ENCODE assay signal across 19 mouse cellular contexts in genomic region chr7:30025358-30025757, GRCm38 (mm10). TPM values are rescaled to one million over a fixed set of nuclear protein-coding genes. Genes with fewer than 3 reads are reported as not detected.
DNase-seq lines count a peak whose midpoint lies in the region; ATAC-seq and TF ChIP-seq lines count a peak whose summit lies in the region.
"Had no signal": no experiment of that assay in that cellular context is flagged by ENCODE, and none has a peak within 500 bp of the region (broad histone marks: within the 10 kb centered on the region; RNA-seq: fewer than 3 reads in every experiment).

No protein-coding gene starts in this region.

- peaks cover 73% of the 10 kb centered on the region for H3K36me3 ChIP-seq in kidney, embryonic 15.5 days

- no peak overlapping the region for H3K9ac ChIP-seq in kidney, embryonic 15.5 days
- H3K9ac ChIP-seq: hindbrain, embryonic 12.5 days had no signal

- peak; percentile 46 for TF ChIP-seq CTCF in gastrocnemius, adult 2 months (IDR thresholded peaks at IDR 0.05)

- H3K4me1 ChIP-seq in kidney, embryonic 15.5 days, result no peaks in the 10 kb centered on the region
- H3K4me1 ChIP-seq: hindbrain, embryonic 12.5 days had no signal

- no peaks in the 10 kb centered on the region for H3K9me3 ChIP-seq in kidney, embryonic 15.5 days (replicated peaks)
- H3K9me3 ChIP-seq: hindbrain, embryonic 12.5 days had no signal

- intact Hi-C loops in gastrocnemius, adult 2 months (cut with DNase I), result loop anchor here (5.0 kb wide), 1 partner anchor 62 kb away; no protein-coding TSS in a partner anchor

- H3K4me2 ChIP-seq in kidney, embryonic 15.5 days, result no peak overlapping the region
- H3K4me2 ChIP-seq: hindbrain, embryonic 12.5 days had no signal

- H3K27me3 ChIP-seq in kidney, embryonic 15.5 days, result no peaks in the 10 kb centered on the region
- H3K27me3 ChIP-seq: hindbrain, embryonic 12.5 days had no signal

- DNase-seq in gastrocnemius, adult 2 months, result no peak
- no peak for DNase-seq in gastrocnemius, adult 8-10 months (ENCODE audit: low spot score in 2 of 2)
- DNase-seq in kidney, adult 11 months, result no peak
- DNase-seq in retina, postnatal 1 day, result peak; percentile 16
- DNase-seq in retina, embryonic 14.5 days (ENCODE audit: low spot score), result no peak
- DNase-seq in naive thymus-derived CD4-positive, alpha-beta T cell, adult 2 months (ENCODE audit: low read depth), result peak; percentile 20
- no peak for DNase-seq in ovary, postnatal 10 days (ENCODE audit: low spot score)
- DNase-seq: adrenal gland, postnatal 25 days; B cell, adult 2 months; cerebellum, adult 9-10 months; gastrocnemius, postnatal 10 days; kidney, adult 8-10 months; right cerebral cortex, postnatal 14 days; thymus, adult 2 months had no signal

- no peak overlapping the region for H3K27ac ChIP-seq in gastrocnemius, adult 2 months
- H3K27ac ChIP-seq in kidney, embryonic 15.5 days, result no peak overlapping the region
- H3K27ac ChIP-seq: hindbrain, embryonic 12.5 days; layer of hippocampus, adult 2 months had no signal

- no peak overlapping the region for H3K4me3 ChIP-seq in gastrocnemius, adult 2 months
- no peak overlapping the region for H3K4me3 ChIP-seq in kidney, embryonic 15.5 days (replicated peaks)
- H3K4me3 ChIP-seq: erythroblast, embryonic 14.5 days; hindbrain, embryonic 12.5 days; layer of hippocampus, adult 2 months had no signal

- ATAC-seq in kidney, embryonic 15.5 days (replicated peaks; ENCODE audit: low FRiP score), result 0 out of 2 replicates have a peak, but pooled peaks have one; percentile 15
- ATAC-seq: forebrain, embryonic 16.5 days had no signal

- WGBS in kidney, embryonic 15.5 days, result 70% methylated on average over 5 of the region's 5 CpGs

RNA-seq across cellular contexts. Expression of gene Zfp14, which starts 25.8 kb away (rescaled TPM):
- 1 to 10 TPM; 1.8 to 2.1 TPM for total RNA-seq in gastrocnemius, adult 2 months (2021)
- 1 to 10 TPM; 1.2 to 2.1 (median 1.6) TPM for total RNA-seq in gastrocnemius, adult 8-10 months (2022)
- 3.0 and 4.0 TPM in 2 replicates for polyA plus RNA-seq in kidney, embryonic 15.5 days (2015; fragmentation: Nextera tagmentation; extraction: Ambion mirVana)
- polyA plus RNA-seq: erythroblast, embryonic 14.5 days had no signal

RNA-seq across cellular contexts. Expression of gene Zfp568, which starts 41.6 kb away (rescaled TPM):
- 10 to 100 TPM; 12.8 to 16.1 TPM for total RNA-seq in gastrocnemius, adult 2 months (2021)
- total RNA-seq in gastrocnemius, adult 8-10 months (2022), result 10 to 100 TPM; 10.9 to 22.2 (median 12.3) TPM
- polyA plus RNA-seq in kidney, embryonic 15.5 days (2015; fragmentation: Nextera tagmentation; extraction: Ambion mirVana), result 17.7 and 19.5 TPM in 2 replicates

RNA-seq across cellular contexts. Expression of gene Zfp82, which starts 47.3 kb away (rescaled TPM):
- 1 to 10 TPM; 1.3 to 2.3 TPM for total RNA-seq in gastrocnemius, adult 2 months (2021)
- total RNA-seq in gastrocnemius, adult 8-10 months (2022), result 1 to 10 TPM in 3 of 4 experiments, under 1 TPM in 1; 0.19 to 2.2 (median 1.6) TPM
- polyA plus RNA-seq in kidney, embryonic 15.5 days (2015; fragmentation: Nextera tagmentation; extraction: Ambion mirVana), result 3.9 and 5.5 TPM in 2 replicates
- polyA plus RNA-seq: erythroblast, embryonic 14.5 days had no signal

Comparison
In these comparisons a context has a peak if more than half of its experiments do, and no peak if none do; other contexts are left out.
1. DNase-seq: peak in retina, postnatal 1 day (single experiment) and naive thymus-derived CD4-positive, alpha-beta T cell, adult 2 months (single experiment); none in gastrocnemius, adult 2 months (single experiment), gastrocnemius, adult 8-10 months (0 of 2), kidney, adult 11 months (single experiment), retina, embryonic 14.5 days (single experiment) and ovary, postnatal 10 days (single experiment).